Mouse (Mus musculus) bone marrow, adult 2 months (tissue): ENCODE data around the gene Ablim1.

Source experiments
- CTCF ChIP-seq: fragments of 200-500 bp; IDR thresholded peaks from 2 replicates; pipeline ENCODE4 v1.5.1; 2011; ENCODE audit warnings: low read length, control low read depth; ENCODE audit not compliant: control insufficient read depth, insufficient read depth
- POLR2A ChIP-seq: fragments of 200-500 bp; IDR thresholded peaks from 2 replicates; pipeline ENCODE4 v1.6.1; 2011; ENCODE audit warnings: low read depth, mild to moderate bottlenecking, control low read depth, low read length, borderline replicate concordance; ENCODE audit not compliant: control insufficient read depth

GRCm38 (mm10) chr19:57039258-57039657 is 275.5 kb downstream of the Ablim1 start:
- no peak for TF ChIP-seq POLR2A
- 0 out of 2 replicates have a peak, but pooled peaks have one; percentile 27 for TF ChIP-seq CTCF
